Comparison of ENCODE assay signal across 8 mouse cellular contexts in genomic region chr4:43025084-43025960, GRCm38 (mm10). TPM values are rescaled to one million over a fixed set of nuclear protein-coding genes. Genes with fewer than 3 reads are reported as not detected.
DNase-seq lines count a peak whose midpoint lies in the region; ATAC-seq and TF ChIP-seq lines count a peak whose summit lies in the region.

Gene Pigo, minus strand, starts transcription at chr4:43025819.

- peaks cover 2% of the 10 kb centered on the region; the same call in 1 of the 2 replicates for H3K27me3 ChIP-seq in G1E (ENCODE audit: insufficient read depth, low read length)
- H3K27me3 ChIP-seq in forebrain, postnatal 0 days (ENCODE audit: insufficient read depth, low read length): no peaks in the 10 kb centered on the region
- no peaks in the 10 kb centered on the region for H3K27me3 ChIP-seq in lung, embryonic 15.5 days

- H3K9ac ChIP-seq in forebrain, postnatal 0 days: peak within 1 kb of the TSS; percentile 37
- H3K9ac ChIP-seq in lung, embryonic 15.5 days: peak within 1 kb of the TSS; percentile 49

- peak within 1 kb of the TSS; percentile 83 for H3K27ac ChIP-seq in forebrain, postnatal 0 days (ENCODE audit: low read depth, low read length)
- H3K27ac ChIP-seq in lung, embryonic 15.5 days: peak within 1 kb of the TSS; percentile 92

- peak; percentile 59; the same call in 1 of the 2 replicates for TF ChIP-seq CTCF in G1E (IDR thresholded peaks at IDR 0.05; ENCODE audit: low read depth, low read length)
- peak; percentile 87 for TF ChIP-seq CTCF in forebrain, postnatal 0 days (IDR thresholded peaks at IDR 0.05; ENCODE audit: low read depth)

- H3K36me3 ChIP-seq in G1E (replicated peaks): peaks cover 92% of the 10 kb centered on the region
- H3K36me3 ChIP-seq in forebrain, postnatal 0 days (ENCODE audit: insufficient read depth): peaks cover 59% of the 10 kb centered on the region
- peaks cover 59% of the 10 kb centered on the region for H3K36me3 ChIP-seq in lung, embryonic 15.5 days

- DNase-seq in G1E (ENCODE audit: low spot score): peak; percentile 81
- peak; percentile 95 to 98 for DNase-seq in cerebellum, adult 18-20 months
- DNase-seq in forebrain, postnatal 0 days: peak; percentile 97
- peak; percentile 98 for DNase-seq in heart, postnatal 4 days
- peak; percentile 90 to 94 for DNase-seq in layer of hippocampus, adult 8-10 months (ENCODE audit: low spot score in 2 of 2)
- peak; percentile 84 for DNase-seq in ovary, adult 18-20 months (ENCODE audit: low spot score)
- peak; percentile 93 for DNase-seq in thymus, postnatal 0 days (ENCODE audit: low spot score)

- H3K4me1 ChIP-seq in G1E (ENCODE audit: insufficient read depth, low read depth, low read length): peaks cover 66% of the 10 kb centered on the region
- peaks cover 13% of the 10 kb centered on the region for H3K4me1 ChIP-seq in forebrain, postnatal 0 days (ENCODE audit: insufficient read depth)
- peaks cover 15% of the 10 kb centered on the region for H3K4me1 ChIP-seq in lung, embryonic 15.5 days

- ATAC-seq in G1E (ENCODE audit: extremely low read depth, insufficient number of reproducible peaks, low FRiP score, poor library complexity, severe bottlenecking): peak; percentile 72
- ATAC-seq in forebrain, postnatal 0 days: peak; percentile 96
- peak; percentile 91 for ATAC-seq in lung, embryonic 15.5 days (ENCODE audit: borderline replicate concordance, extremely low read depth, low FRiP score, low TSS enrichment)

- 9% methylated on average over 42 of the region's 42 CpGs for WGBS in forebrain, postnatal 0 days
- 5% methylated on average over 42 of the region's 42 CpGs for WGBS in lung, embryonic 15.5 days

- peak within 1 kb of the TSS; percentile 61 for H3K4me2 ChIP-seq in forebrain, postnatal 0 days (ENCODE audit: low read depth)
- H3K4me2 ChIP-seq in lung, embryonic 15.5 days: peak within 1 kb of the TSS; percentile 75

- H3K9me3 ChIP-seq in G1E (replicated peaks): no peaks in the 10 kb centered on the region
- no peaks in the 10 kb centered on the region for H3K9me3 ChIP-seq in forebrain, postnatal 0 days (ENCODE audit: low read length)
- H3K9me3 ChIP-seq in lung, embryonic 15.5 days: no peaks in the 10 kb centered on the region

- peak within 1 kb of the TSS; percentile 76 for H3K4me3 ChIP-seq in G1E (ENCODE audit: low read depth, low read length)
- H3K4me3 ChIP-seq in forebrain, postnatal 0 days (ENCODE audit: low read depth, low read length): peak within 1 kb of the TSS; percentile 39
- peak within 1 kb of the TSS; percentile 62 for H3K4me3 ChIP-seq in lung, embryonic 15.5 days

RNA-seq across cellular contexts. Expression of gene Pigo, which starts in this region (rescaled TPM):
- total RNA-seq in G1E (2014; fragmentation: Nextera tagmentation): 11.8 and 17.2 TPM in 2 replicates
- total RNA-seq in G1E (2017): 9.4 and 9.7 TPM in 2 replicates
- polyA plus RNA-seq in G1E (2012): 11.2 and 11.6 TPM in 2 replicates
- total RNA-seq in forebrain, postnatal 0 days (2014; rRNA removed): 15.6 and 20.3 TPM in 2 replicates
- polyA plus RNA-seq in forebrain, postnatal 0 days (2015; fragmentation: Nextera tagmentation; extraction: Ambion mirVana): 16.5 and 21.9 TPM in 2 replicates
- total RNA-seq in heart, postnatal 4 days (2021): 10 to 100 TPM; 24.7 to 24.9 TPM
- total RNA-seq in layer of hippocampus, adult 8-10 months (2022): 10 to 100 TPM; 24.1 to 37.2 (median 28.9) TPM
- polyA plus RNA-seq in lung, embryonic 15.5 days (2015; fragmentation: Nextera tagmentation; extraction: Ambion mirVana): 19.0 and 22.1 TPM in 2 replicates
- 17.0 and 18.3 TPM in 2 replicates for polyA plus RNA-seq in thymus, postnatal 0 days (2015; fragmentation: Nextera tagmentation; extraction: Ambion mirVana)

Comparison
In these comparisons a context has a peak if more than half of its experiments do, and no peak if none do; other contexts are left out.
1. Peak in every context shown above with its lines: DNase-seq, ATAC-seq, H3K4me3 ChIP-seq and H3K27ac ChIP-seq.